Mouse (Mus musculus): ENCODE measurements around the gene Pxylp1.

GRCm38 (mm10) chr9:96824026-96824425, 68.4 kb downstream of the Pxylp1 start:
- TF ChIP-seq POLR2A (IDR thresholded peaks at IDR 0.05; ENCODE audit: low read depth, low read length) (no peak), CTCF (IDR thresholded peaks at IDR 0.05; ENCODE audit: extremely low read depth, insufficient read length, insufficient replicate concordance, low read depth, low read length) (no peak)
